Mouse (Mus musculus) embryo, embryonic 9.5 days (tissue): ENCODE results near the gene Ankrd9.

Source experiments
- DNase-seq: peaks from one replicate; pipeline ENCODE4 v3.0.0-alpha.2; 2017; ENCODE audit errors: extremely low spot score

Gene Ankrd9

GRCm38 (mm10) chr12:110961973-110962372, 16.9 kb downstream of the Ankrd9 start:
- no peak for DNase-seq

GRCm38 (mm10) chr12:110954351-110954991, 24.4 kb downstream of the Ankrd9 start:
- DNase-seq: no peak

- no peak for DNase-seq
These were observed 24.9 kb downstream of the Ankrd9 start for GRCm38 (mm10) chr12:110953900-110954299.

- DNase-seq: no peak
These were observed 25.4 kb downstream of the Ankrd9 start for GRCm38 (mm10) chr12:110953443-110953842.

- no peak for DNase-seq
These were observed 26.0 kb downstream of the Ankrd9 start for GRCm38 (mm10) chr12:110952628-110953385.

GRCm38 (mm10) chr12:110951236-110951635, 27.6 kb downstream of the Ankrd9 start:
- DNase-seq: no peak

GRCm38 (mm10) chr12:110950151-110950550, 28.7 kb downstream of the Ankrd9 start:
- DNase-seq: no peak

GRCm38 (mm10) chr12:110949410-110949809, 29.4 kb downstream of the Ankrd9 start:
- no peak for DNase-seq

GRCm38 (mm10) chr12:110948910-110949201, 30.0 kb downstream of the Ankrd9 start:
- DNase-seq: no peak

- DNase-seq: no peak
These were observed 30.5 kb downstream of the Ankrd9 start for GRCm38 (mm10) chr12:110948082-110948909.

- DNase-seq: no peak
These were observed 32.6 kb downstream of the Ankrd9 start for GRCm38 (mm10) chr12:110946216-110946615.

- DNase-seq: no peak
These were observed 38.0 kb downstream of the Ankrd9 start for GRCm38 (mm10) chr12:110940869-110941268.

- no peak for DNase-seq
These were observed 39.5 kb downstream of the Ankrd9 start for GRCm38 (mm10) chr12:110939385-110939784.

- DNase-seq: no peak
These were observed 41.3 kb downstream of the Ankrd9 start for GRCm38 (mm10) chr12:110937496-110937895.

GRCm38 (mm10) chr12:110935983-110936620, 42.7 kb downstream of the Ankrd9 start:
- DNase-seq: peak; percentile 70

- DNase-seq: no peak
These were observed 46.0 kb downstream of the Ankrd9 start for GRCm38 (mm10) chr12:110932820-110933219.
